In genomic region chr2:95910160-95910559, GRCm38 (mm10) we compare ENCODE assay signal across 28 mouse cellular contexts.
DNase-seq lines count a peak whose midpoint lies in the region; ATAC-seq and TF ChIP-seq lines count a peak whose summit lies in the region.
"Had no signal": no experiment of that assay in that cellular context is flagged by ENCODE, and none has a peak within 500 bp of the region (broad histone marks: within the 10 kb centered on the region; RNA-seq: fewer than 3 reads in every experiment).

No protein-coding gene starts in this region.

- no peak overlapping the region for H3K4me2 ChIP-seq in midbrain, postnatal 0 days (ENCODE audit: low read depth, low read length, poor library complexity, severe bottlenecking)
- H3K4me2 ChIP-seq in midbrain, embryonic 13.5 days (replicated peaks) = no peak overlapping the region
- H3K4me2 ChIP-seq: embryonic facial prominence, embryonic 15.5 days; forebrain, embryonic 12.5 days; heart, embryonic 11.5 days; hindbrain, embryonic 15.5 days; kidney, embryonic 15.5 days; liver, embryonic 13.5 days had no signal

- 51% methylated on average over 2 of the region's 2 CpGs for WGBS in midbrain, embryonic 10.5 days
- WGBS in midbrain, postnatal 0 days = 20% methylated on average over 2 of the region's 2 CpGs
- WGBS in midbrain, embryonic 13.5 days = 25% methylated on average over 2 of the region's 2 CpGs

- no peak overlapping the region for H3K9ac ChIP-seq in midbrain, postnatal 0 days (replicated peaks; ENCODE audit: low read length, poor library complexity, severe bottlenecking)
- H3K9ac ChIP-seq in midbrain, embryonic 13.5 days (replicated peaks) = no peak overlapping the region
- H3K9ac ChIP-seq: embryonic facial prominence, embryonic 15.5 days; forebrain, embryonic 12.5 days; forebrain, postnatal 0 days; hindbrain, embryonic 15.5 days; kidney, embryonic 15.5 days; liver, embryonic 13.5 days had no signal

- no peaks in the 10 kb centered on the region for H3K27me3 ChIP-seq in midbrain, embryonic 10.5 days (ENCODE audit: low read depth, poor library complexity, severe bottlenecking)
- no peaks in the 10 kb centered on the region for H3K27me3 ChIP-seq in midbrain, postnatal 0 days (ENCODE audit: insufficient read depth, low read length)
- no peaks in the 10 kb centered on the region for H3K27me3 ChIP-seq in midbrain, embryonic 13.5 days
- H3K27me3 ChIP-seq: embryonic facial prominence, embryonic 15.5 days; forebrain, embryonic 12.5 days; hindbrain, embryonic 15.5 days; kidney, embryonic 15.5 days; liver, embryonic 13.5 days had no signal

- no peak for TF ChIP-seq CTCF in midbrain, postnatal 0 days (IDR thresholded peaks at IDR 0.05)

- no peak for ATAC-seq in midbrain, postnatal 0 days (ENCODE audit: low FRiP score)
- peak; percentile 71 for ATAC-seq in midbrain, embryonic 13.5 days
- ATAC-seq: forebrain, postnatal 0 days; lung, postnatal 0 days had no signal

- H3K36me3 ChIP-seq in midbrain, embryonic 10.5 days = no peaks in the 10 kb centered on the region
- no peaks in the 10 kb centered on the region for H3K36me3 ChIP-seq in midbrain, postnatal 0 days (ENCODE audit: insufficient read depth, low read length)
- no peaks in the 10 kb centered on the region for H3K36me3 ChIP-seq in midbrain, embryonic 13.5 days
- H3K36me3 ChIP-seq: embryonic facial prominence, embryonic 15.5 days; forebrain, embryonic 12.5 days; G1E; hindbrain, embryonic 15.5 days; kidney, embryonic 15.5 days; liver, embryonic 13.5 days had no signal

- H3K4me1 ChIP-seq in midbrain, embryonic 10.5 days = peaks cover 8% of the 10 kb centered on the region; the same call in 1 of the 2 replicates
- no peaks in the 10 kb centered on the region for H3K4me1 ChIP-seq in midbrain, postnatal 0 days (ENCODE audit: insufficient read depth, low read length)
- H3K4me1 ChIP-seq in midbrain, embryonic 13.5 days (replicated peaks) = peaks cover 4% of the 10 kb centered on the region
- H3K4me1 ChIP-seq: embryonic facial prominence, embryonic 15.5 days; forebrain, embryonic 12.5 days; hindbrain, embryonic 15.5 days; kidney, embryonic 15.5 days; liver, embryonic 13.5 days had no signal

- peak; percentile 7 for DNase-seq in embryo, embryonic 10 days (ENCODE audit: low spot score)
- DNase-seq in embryo, embryonic 10.5 days (ENCODE audit: low spot score) = no peak
- peak; percentile 34 for DNase-seq in midbrain, embryonic 10.5 days (ENCODE audit: low spot score)
- no peak for DNase-seq in midbrain, postnatal 0 days (ENCODE audit: low spot score)
- no peak for DNase-seq in frontal cortex, adult 2 months (ENCODE audit: extremely low spot score in 1 of 2, low spot score in 1 of 2)
- no peak for DNase-seq in spleen, postnatal 14 days (ENCODE audit: low spot score in 2 of 2)
- DNase-seq: adrenal gland, adult 8-10 months; cerebellum, adult 8-10 months; forebrain, postnatal 0 days; gastrocnemius, postnatal 25 days; heart, adult 11 months; heart, postnatal 36 days; kidney, adult 18-20 months; kidney, postnatal 25 days; liver, embryonic 13.5 days; lung, adult 18-20 months; lung, postnatal 4 days; right cerebral cortex, postnatal 4 days; thymus, postnatal 4 days had no signal

- H3K9me3 ChIP-seq in midbrain, embryonic 10.5 days (replicated peaks) = no peaks in the 10 kb centered on the region
- H3K9me3 ChIP-seq in midbrain, postnatal 0 days (ENCODE audit: low read length) = no peaks in the 10 kb centered on the region
- no peaks in the 10 kb centered on the region for H3K9me3 ChIP-seq in midbrain, embryonic 13.5 days
- H3K9me3 ChIP-seq: embryonic facial prominence, embryonic 15.5 days; forebrain, embryonic 12.5 days; hindbrain, embryonic 15.5 days; kidney, embryonic 15.5 days; liver, embryonic 13.5 days had no signal

- no peak overlapping the region for H3K27ac ChIP-seq in midbrain, embryonic 10.5 days (replicated peaks)
- H3K27ac ChIP-seq in midbrain, postnatal 0 days (ENCODE audit: low read depth, low read length) = no peak overlapping the region
- H3K27ac ChIP-seq in midbrain, embryonic 13.5 days = no peak overlapping the region
- H3K27ac ChIP-seq: embryonic facial prominence, embryonic 15.5 days; forebrain, embryonic 12.5 days; hindbrain, embryonic 15.5 days; kidney, embryonic 15.5 days; left cerebral cortex, adult 2 months; liver, embryonic 13.5 days had no signal

- H3K4me3 ChIP-seq in midbrain, embryonic 10.5 days = no peak overlapping the region
- H3K4me3 ChIP-seq in midbrain, postnatal 0 days (ENCODE audit: low read depth, low read length) = no peak overlapping the region
- no peak overlapping the region for H3K4me3 ChIP-seq in midbrain, embryonic 13.5 days (replicated peaks)
- H3K4me3 ChIP-seq: embryonic facial prominence, embryonic 15.5 days; forebrain, embryonic 12.5 days; hindbrain, embryonic 15.5 days; kidney, embryonic 15.5 days; left cerebral cortex, adult 2 months; liver, embryonic 13.5 days had no signal

Comparison
In these comparisons a context has a peak if more than half of its experiments do, and no peak if none do; other contexts are left out.
1. DNase-seq: peak in embryo, embryonic 10 days (single experiment) and midbrain, embryonic 10.5 days (single experiment); none in embryo, embryonic 10.5 days (single experiment), midbrain, postnatal 0 days (single experiment), frontal cortex, adult 2 months (0 of 2) and spleen, postnatal 14 days (0 of 2).